Mouse (Mus musculus) erythroblast, embryonic 14.5 days (primary cell): ENCODE measurements around the gene Slc23a2.

Experiments used
- GATA1 ChIP-seq: IDR thresholded peaks from 2 replicates; pipeline ENCODE4 v1.6.1; 2012; ENCODE audit warnings: low read length, inconsistent platforms, mixed read lengths
- TAL1 ChIP-seq: IDR thresholded peaks from 3 replicates; pipeline ENCODE4 v1.6.1; 2012; ENCODE audit warnings: low read length, inconsistent platforms, mixed read lengths

DNA sequence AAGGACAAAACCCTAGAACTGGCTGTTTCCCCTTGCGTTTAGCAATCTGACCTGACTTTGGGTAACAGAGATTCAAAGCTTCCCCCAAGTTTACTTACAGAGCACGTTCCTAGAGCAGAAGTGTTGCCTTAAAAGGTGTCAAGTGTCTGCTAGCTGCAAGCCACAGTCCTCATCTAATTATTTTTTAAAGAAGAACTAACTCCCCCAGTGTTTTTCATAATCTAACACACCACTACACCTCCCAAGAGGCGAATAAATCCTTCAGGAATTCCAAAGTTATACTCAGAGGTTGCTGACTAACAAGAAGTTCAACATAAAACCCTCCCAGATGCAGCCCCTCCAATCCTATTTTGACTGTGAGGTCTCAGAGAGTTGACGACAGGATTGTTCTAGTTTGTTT lies 136.7 kb downstream of the Slc23a2 start:
- TF ChIP-seq TAL1, result no peak
- TF ChIP-seq GATA1, result no peak
